Mouse (Mus musculus): ENCODE measurements around the gene Park7.
A peak's percentile ranks its signal among the peaks of the same experiment; 100 is the strongest.
"Not testable (repeated sequence)": the region's sequence is repeated elsewhere in the genome, so short reads cannot be mapped to it uniquely, and the experiment has no call there.

The Park7 gene

DNA sequence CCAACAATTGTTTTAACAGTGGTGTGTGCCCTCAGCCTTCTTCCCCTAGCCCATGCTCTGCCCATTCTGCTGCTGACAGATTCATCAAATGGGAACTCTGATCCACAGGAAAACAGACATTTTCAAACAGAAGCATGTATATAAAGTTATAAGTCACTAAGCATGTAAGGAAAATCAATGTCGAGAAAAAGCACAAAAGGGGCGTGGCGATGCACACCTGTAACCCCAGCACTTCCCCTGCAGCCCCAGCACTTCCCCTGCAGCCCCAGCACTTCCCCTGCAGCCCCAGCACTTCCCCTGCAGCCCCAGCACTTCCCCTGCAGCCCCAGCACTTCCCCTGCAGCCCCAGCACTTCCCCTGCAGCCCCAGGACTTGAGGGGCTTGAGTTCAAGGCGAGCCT, 39.8 kb downstream of the Park7 start:
- DNase-seq (ENCODE audit: low spot score): not testable (repeated sequence)

DNA sequence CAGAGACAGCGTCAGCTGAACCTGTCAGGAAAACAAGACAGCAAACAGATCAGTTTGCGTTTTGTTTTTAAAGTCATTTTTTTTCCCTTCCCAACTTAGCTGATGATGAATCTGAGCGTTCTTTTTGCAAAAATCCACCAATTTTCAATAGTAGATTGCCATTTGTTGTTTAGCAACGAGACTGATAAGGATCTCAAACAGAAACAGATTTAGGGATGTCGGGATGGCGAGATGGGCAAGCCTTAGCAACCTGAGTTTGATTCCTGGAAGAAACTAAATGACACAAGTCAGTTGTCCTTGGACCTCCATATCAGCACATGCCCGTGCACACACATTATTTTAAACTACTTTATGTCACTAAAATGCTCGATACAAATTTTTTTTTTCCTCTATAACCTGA, 41.6 kb downstream of the Park7 start:
- DNase-seq (ENCODE audit: low spot score): no peak

DNA sequence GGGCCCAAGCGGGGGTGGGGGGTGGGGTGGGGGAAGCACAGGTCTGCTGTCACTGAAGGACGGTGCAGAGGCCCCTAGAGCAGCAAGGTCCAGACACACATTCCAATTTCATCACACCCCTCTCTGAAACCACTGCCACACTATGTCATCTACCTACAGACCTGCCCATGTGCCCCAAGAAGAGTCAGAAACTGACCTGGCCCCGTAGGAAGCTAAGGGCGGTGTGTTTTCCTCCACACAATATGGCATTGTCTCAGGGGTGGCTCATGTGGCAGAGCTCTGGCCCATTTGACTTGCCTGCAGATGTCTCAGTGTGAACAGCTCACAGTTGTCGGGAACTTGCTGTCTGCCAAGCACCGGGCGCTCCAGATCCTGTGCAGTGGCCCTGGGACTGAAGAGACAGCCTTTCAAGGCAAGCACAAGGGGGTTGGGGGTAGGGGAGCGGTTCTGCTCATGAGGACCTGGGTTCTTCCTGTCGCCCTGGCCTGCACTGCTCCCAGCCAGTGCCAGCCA, 42.0 kb downstream of the Park7 start:
- DNase-seq (ENCODE audit: low spot score): no peak

DNA sequence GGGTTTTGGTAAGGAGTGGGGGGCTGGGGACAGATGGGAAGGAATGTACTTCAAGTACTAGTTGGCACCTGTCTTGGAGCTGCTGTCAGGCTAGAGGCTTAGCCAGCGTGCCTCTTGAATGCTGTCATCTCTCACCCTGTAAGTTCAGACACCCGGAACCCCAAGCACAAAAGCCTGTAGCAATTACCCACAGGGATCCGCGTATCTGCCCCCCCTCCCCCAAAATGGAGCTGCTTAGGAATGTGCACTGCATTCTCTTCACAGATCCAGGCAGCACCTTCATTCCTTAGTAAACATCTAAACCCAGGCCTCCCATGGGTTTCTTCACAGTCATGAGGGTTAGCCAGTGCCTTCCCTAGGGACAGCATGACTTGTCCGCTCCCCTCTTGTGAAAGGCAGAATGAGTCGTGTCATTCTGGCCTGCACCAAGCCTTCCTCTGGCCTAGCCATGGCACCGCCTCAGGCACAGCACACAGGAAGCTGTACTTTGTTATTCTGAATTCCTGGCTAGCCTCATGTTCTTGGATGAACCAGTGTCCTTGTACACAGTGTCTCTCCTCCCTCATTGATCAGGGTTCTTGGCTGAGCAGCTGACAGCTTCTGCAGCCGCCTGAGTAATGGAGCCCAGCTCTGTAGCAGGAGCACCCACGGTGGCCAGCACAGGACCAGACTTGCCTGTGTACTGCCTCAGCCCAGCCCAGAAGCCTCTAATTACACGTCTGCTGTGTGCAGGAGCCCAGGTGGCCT, 42.7 kb downstream of the Park7 start:
- DNase-seq (ENCODE audit: low spot score): peak; percentile 39

DNA sequence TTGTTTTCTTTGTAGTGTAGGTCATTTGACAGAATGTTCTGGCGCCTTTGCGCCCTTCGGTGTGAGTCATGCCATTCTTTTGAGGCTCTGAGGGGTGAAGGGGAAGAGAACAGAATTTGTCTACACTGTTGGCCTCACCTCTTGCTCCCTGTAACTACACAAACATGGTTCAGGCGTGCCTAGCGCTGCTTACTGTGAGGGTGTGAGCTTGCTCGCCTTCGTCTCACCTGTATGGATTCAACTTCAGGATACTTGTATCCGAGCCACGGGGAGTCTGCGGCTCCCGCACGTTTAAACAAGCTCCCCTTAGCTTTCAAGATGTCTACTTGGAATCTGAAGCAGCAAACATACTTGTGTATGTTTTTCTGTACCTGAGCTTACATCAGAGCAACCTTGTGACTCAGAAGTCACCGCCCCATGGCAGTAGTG, 43.3 kb downstream of the Park7 start:
- no peak for DNase-seq (ENCODE audit: low spot score)

DNA sequence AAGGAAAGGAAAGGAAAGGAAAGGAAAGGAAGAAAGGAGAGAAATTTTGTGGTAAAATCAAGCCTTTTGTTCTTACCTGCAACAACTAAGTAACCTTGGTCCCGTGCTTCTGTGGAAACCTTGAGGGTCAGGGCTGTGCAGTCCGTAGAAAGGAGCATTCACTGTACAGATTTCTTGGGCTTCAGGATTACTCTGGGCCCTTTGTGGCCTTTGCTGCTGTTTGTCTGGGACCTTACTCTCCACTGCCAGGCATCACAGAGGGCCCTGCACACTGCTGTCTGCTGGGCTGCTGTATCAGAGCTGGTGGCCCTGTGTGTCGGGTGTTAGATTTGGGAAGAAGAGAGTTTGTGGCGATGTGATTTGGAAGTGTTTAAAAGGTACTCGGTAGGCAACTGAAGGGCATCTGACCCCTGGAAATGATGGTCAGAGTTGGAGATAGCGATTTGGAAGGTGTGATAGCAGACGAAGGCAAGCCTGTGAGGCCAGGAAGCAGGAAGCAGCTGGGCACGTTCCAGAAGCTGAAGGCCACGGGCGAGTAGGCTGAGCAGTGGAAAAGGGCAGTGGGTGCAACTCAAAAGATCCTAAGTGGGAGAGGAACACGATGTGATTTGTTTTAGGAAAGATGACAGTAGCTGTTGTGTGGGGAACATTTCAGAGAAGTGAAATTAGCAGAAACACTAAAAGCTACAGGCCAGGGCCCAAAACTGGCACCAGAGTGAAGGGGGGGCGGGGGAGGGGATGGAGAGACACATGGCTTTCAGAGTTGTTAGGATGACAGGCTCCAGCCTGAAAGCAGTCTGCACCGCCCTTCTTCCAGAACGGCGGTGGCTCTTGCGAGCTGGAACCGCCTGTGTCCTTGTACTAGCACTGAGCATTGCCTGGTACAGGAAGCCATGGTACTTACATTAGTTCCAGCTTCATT, 44.7 kb downstream of the Park7 start:
- no peak for DNase-seq (ENCODE audit: low spot score)

DNA sequence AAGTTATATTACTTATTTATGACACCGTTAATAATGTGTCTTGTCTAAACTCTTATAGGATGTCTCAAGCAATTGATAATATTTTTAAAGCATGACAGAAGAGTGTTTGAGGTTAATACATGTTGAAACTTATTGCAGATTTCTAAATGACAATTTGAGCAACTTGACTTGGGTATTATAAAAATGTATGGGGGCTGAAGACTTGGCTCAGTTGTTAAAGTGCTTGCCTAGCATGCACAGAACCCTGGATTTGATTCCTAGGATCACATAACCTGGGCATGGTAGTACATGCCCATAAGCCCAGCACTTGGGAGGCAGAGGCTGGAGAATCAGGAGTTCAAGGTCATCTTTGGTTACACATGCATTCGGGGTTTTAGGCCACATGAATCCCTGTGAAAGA, 45.4 kb downstream of the Park7 start:
- no peak for DNase-seq (ENCODE audit: low spot score)

DNA sequence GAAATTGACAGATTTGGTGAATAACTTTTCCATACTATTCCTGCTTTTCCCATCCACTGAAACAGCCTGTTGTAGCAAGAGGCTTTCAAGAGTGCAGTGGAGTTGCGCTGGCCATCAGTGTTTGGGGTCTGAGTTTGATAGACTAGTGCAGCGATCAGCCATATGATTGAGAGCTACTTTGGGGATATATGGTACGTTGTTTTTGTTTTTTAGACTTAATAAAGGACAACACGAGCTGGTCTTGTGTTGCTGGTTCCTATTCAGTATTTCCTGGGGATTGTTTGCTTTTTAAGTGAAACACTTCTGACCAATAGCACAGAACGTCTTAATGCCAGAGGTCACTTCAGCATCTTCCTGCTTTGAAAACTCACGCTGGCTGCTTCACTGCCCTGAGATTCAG, 46.1 kb downstream of the Park7 start:
- DNase-seq (ENCODE audit: low spot score): no peak

DNA sequence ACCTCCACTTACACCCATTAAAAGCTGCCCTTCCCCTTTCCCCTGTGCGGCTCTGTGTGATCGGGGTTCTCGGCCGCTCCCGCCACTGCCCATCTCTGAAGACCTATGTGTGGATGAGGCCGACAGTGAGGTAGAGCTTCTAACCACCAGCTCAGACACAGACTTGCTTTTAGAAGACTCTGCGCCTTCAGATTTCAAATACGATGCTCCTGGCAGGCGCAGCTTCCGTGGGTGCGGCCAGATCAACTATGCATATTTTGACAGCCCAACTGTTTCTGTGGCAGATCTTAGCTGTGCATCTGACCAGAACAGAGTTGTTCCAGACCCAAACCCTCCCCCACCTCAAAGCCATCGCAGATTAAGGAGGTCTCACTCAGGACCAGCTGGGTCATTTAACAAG, 47.7 kb downstream of the Park7 start:
- no peak for DNase-seq (ENCODE audit: low spot score)

DNA sequence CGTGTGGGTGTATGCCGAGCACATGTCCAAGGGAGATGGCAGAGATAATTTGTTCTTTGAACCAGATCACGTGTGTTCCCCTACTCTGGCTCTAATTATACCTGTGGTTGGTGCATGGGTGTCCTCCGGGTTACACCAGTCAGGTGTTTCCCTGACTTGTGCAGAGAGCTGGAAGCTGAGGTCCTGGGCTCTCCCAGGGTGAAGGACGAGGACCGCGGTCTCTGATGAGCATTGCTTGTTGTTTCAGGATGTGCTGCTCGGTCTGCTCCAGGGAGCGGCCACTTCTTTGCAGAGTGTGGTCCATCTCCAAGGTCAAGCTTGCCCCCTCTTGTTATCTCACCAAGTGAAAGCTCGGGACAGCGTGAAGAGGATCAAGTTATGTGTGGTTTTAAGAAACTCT, 48.2 kb downstream of the Park7 start:
- DNase-seq (ENCODE audit: low spot score): no peak

DNA sequence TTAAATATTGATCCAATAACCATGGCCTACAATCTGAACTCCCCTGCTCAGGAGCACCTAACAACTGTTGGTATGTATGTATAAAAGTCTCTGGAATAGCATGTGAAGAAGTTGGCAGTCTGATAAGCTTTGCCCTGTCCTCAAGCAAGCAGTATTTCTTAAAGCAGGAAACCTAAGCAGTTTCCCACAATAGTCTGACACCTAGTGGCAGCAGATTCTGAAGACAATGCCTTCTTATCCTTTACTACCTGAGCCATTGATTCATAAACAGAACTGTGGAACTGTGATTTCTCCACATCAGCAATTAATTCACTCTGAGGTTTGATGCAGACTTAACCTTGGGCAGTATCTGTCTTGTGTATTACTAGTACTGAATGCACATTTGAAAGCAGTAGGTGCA, 48.9 kb downstream of the Park7 start:
- DNase-seq (ENCODE audit: low spot score): peak; percentile 40

DNA sequence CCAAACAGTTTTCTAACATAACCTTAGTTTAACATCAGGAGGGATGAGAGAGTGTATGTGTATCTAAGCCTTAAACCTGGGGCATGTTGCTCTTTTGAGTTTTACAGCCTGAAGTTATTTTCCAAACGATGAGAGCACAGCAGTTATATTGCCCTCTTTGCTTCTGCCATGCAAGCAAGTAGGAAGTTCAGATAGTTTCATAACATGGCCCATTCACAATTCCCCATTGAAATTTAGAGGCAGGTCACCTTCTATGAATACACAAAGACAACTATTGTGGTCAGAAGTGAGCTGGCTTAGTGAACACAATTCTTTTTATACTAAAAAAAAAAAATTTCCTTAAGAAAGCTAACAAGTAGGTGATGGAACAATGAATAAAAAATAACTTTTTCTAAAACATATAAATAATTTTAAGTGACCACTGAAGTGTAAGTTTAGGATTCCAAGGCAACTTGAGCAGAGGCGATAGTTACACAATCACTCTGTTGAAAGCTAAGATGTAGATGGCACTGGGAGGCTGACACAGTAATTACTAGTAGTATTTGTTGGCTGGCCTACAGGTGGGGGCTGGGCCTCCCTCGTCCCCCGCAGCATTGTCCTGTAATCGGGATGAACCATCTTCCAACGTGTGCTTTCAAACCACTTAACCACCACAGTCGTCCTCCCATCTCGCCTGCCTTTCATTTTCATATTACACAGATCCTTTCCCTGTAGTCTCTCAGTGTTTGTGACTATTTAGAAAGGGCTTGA, 51.4 kb downstream of the Park7 start:
- no peak for DNase-seq (ENCODE audit: low spot score)

DNA sequence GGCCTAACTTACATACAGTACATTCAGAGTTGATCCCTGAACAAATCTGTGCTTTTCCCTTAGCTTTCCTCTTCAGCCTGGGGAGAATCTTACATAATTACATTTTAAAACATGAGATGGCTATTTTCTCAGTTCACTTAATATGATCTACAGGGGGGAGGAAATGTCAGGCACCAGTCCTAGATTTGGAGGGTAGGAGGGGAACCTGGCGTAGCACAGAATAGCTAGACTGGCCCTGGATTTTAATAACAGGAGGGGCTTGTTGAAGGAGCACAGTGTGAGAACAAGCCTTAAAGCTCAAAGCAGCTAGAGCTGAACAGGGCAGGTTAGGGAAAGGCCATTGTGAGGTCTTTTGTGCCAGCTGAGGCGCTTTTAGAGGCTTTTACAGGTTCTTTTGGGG, 53.1 kb downstream of the Park7 start:
- no peak for DNase-seq (ENCODE audit: low spot score)

DNA sequence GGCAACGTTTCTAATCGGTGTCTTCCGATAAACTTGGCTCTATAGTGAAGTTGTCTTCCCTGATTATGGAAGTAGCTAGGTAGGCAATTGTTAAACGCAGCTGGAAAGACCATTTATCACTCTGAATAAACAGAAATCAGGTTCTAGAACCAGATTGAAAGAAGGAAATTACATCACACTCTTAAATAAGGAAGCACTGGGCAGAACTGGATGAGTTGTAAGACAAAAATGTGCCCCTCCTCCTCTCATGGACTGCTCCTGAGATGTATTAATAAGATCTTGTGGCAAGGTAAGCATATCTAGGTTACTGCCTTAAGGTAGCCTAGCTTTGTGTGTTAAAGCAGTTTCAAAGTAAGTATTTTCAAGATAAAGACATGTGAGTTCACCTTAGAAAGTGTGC, 53.7 kb downstream of the Park7 start:
- DNase-seq (ENCODE audit: low spot score): no peak

DNA sequence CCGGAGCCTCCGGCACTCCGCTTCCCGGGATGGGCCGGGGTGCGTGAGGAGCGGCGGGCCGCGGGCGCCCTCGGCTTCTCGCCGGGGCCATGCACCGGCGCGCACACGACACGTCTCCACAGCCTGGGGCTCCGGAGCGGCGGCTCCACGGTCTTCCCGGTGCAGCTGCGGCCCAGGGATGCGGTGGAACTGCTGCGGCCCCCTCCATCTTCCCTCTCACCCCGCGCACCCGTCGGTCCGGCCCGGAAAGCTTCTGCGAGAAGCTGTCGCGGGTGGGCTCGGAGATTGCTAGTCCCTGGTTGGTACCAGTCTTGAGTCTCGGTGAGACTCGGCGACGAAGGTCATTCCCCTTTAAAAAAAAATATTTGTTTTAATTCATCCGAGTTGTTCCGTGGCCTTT, 58.9 kb downstream of the Park7 start:
- no peak for DNase-seq (ENCODE audit: low spot score)

DNA sequence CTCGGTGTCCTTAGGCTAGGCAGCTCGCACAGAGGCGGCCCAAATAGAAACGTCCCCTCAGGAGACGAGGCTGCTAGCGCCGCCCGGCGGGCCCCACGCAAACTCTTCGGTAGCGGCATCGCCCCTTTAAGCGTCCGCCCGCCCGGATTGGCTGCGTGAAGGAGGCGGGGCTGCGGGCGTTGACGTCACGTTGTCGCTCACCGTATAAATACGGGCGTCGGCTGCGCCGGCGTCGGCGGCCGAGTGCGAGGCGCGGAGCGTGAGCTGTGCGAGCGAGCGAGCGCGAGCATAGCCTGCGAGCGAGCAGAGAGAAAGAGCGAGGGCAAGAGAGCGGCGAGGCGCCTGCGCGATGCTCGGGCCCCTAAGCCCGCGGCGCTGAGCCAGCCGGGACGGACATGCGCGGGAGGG, 59.4 kb downstream of the Park7 start:
- peak; percentile 98 for DNase-seq (ENCODE audit: low spot score)

DNA sequence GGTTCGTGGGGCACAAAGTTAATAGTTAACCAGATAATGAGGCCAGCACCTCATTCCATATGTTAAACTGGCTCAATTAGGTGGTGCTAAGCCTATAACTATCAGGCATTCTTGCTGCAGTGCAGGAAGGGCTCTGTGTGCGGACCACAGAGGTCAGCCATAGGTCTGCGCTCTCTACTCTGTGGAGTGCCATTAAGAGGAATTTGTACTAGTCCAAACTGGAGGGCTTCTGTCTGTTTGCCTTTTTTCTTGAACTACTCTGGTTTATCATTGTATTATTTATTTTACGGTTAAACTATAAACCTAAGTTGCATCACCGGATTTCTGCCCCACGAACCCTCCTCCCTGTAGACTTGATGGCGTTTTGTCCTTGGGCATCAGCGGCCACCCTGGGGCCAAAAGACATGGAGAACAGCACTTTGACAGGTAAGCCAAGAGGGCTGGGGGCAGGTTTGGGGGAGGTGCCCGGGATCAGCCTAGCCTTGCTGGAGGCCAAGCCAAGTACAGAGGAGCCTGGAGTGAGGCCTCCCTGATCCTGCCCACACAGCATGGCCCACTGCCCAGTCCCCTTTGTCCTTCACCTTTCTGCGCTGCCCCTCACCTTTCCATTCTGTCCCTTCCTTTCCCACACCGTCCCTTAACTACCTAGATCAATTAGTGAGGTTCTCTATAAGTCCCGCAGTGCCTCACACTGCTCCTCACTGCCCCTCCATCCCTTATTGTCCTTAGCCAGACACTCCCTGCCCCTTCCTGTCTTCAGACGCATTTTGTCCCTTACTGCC, 60.4 kb downstream of the Park7 start, which contains the start of gene Errfi1:
Gene Errfi1, plus strand, starts transcription at position 240 of the 782 bp plus-strand sequence.
- DNase-seq (ENCODE audit: low spot score): peak; percentile 23

DNA sequence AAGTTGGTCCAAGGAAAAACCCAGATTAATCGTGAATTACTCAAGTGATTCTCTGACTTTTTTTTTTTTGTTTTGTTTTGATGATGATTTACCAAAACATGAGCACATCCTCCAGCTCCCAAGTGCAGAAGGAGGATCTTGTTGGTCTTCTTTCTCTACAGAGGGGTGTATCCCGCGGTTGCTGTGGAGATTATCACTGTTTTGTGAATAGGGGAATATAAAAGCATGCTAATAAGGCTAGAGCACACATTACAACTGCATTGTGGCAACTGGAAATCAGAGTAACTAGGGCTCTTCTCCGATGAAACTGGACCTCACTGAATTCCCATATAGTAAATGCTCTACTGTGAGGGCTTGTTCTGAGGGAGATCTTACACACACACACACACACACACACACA, 61.8 kb downstream of the Park7 start:
- no peak for DNase-seq (ENCODE audit: low spot score)

DNA sequence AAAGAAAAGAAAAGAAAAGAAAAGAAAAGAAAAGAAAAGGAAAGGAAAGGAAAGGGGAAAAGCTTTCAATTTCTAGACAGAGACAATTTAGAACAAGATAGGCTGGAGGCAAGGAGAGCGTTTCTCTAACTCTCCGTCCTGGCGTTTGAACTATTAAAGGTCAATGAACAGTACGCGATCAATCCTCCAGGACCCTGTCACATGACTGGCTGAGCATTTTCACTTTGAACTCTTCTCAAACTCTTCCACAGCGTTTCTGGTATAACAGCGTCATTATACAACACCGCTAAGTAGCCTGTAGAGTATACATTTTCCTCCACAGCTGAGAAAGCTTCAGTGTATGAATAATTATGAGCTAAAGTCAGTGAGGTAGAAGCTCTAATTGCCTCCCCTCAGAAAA, 62.2 kb downstream of the Park7 start:
- DNase-seq (ENCODE audit: low spot score): no peak

DNA sequence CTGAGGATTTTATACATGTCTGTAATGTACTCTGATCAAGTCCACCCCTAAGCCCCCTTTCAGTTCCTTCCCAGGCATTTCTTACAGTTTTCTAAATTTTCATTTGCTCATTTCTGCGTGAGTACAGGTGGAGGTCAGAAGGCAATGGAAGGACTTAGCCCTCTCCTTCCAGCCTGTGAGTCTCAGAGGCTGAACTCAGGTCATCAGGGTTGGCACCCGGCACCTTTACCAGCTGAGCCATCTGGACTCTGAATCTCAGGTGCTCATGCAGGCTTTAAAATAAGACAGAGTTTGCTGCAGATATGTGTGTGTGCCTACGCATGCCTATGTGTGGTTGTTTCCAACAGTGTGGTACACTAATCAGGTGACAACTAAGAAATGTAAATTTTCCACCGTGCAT, 63.3 kb downstream of the Park7 start:
- DNase-seq (ENCODE audit: low spot score): no peak

DNA sequence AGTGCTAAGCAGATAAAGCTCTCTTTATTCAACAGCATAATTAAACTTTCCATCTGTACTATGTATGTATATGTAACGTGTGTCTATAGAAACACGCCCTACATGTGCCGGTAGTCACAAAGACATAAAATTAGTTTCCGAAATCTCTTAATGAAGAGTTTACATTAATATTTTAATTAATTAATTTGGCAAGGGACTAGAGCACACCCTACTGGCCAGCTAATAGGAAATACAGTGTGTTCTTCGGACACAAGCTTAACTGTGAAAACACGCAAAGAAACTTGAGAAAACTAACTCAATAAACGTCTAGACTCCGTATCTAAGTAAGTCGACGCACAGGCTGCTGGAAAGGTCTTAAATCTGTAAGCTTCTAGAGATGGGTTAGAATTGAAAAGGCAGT, 64.3 kb downstream of the Park7 start:
- DNase-seq (ENCODE audit: low spot score): no peak

Measured in embryo, embryonic 10.5 days (tissue).